Mouse (Mus musculus): ENCODE data around the gene Xcl1.

GRCm38 (mm10) chr1:164898846-164899351, 36.4 kb downstream of the Xcl1 start:
- TF ChIP-seq CTCF (IDR thresholded peaks at IDR 0.05; ENCODE audit: control insufficient read depth, insufficient read depth, insufficient read length): no peak
- no peak for TF ChIP-seq CEBPB (IDR thresholded peaks at IDR 0.05; ENCODE audit: low read depth)
- TF ChIP-seq MYOG (IDR thresholded peaks at IDR 0.05; ENCODE audit: control insufficient read depth, extremely low read depth, insufficient read length): no peak
- no peak for TF ChIP-seq MYOD1 (IDR thresholded peaks at IDR 0.05; ENCODE audit: control insufficient read depth, insufficient read length, low read depth)
- TF ChIP-seq FOSL1 (IDR thresholded peaks at IDR 0.05; ENCODE audit: insufficient read depth, low read length, poor library complexity, severe bottlenecking): no peak
